Mouse (Mus musculus): ENCODE data around the gene Ski.

Gene Ski

DNA sequence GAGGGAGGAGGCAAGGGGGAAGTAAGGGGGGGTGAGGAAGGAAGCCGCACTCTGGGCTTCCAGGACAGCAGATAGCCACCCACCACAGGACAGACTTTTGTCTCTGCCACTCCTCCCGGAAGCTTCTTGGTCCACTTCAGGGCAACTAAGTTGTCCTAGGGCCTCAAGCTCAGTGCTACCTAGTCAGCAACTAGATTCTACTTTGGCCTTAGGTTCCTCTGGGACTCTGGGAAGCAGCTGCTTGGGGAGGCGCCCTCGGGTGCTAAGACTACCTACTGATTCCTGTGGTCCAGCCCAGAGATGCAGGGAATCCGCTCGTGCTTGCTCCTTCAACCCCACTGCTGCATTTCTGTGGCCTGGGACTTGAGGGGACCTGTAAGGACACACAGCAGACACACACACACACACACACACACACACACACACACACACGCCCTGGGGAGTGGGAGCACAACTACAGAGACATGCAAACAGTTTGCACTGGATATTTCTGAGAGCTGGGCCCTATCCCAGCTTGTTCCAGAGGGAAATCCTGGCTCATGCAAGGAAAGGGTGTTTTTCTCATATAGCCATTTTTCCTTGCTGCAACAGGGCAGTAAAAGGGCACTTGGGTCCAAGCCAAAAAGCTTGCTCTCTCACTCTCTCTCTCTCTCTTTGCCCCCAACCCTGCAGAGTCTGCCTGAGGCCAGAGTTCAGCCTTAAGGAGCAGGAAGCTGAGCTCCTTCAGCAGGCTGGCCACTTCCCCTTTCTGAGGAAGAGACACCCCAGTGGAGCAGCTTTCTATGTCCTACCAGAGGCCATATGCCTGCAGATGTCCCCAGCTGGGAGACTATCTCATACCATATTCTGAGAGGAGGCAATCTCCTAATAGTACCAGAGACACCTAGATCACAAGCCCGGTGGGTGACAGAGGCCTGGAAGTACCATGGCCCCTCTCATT is 12.2 kb upstream of the Ski start:
- no peak for DNase-seq

DNA sequence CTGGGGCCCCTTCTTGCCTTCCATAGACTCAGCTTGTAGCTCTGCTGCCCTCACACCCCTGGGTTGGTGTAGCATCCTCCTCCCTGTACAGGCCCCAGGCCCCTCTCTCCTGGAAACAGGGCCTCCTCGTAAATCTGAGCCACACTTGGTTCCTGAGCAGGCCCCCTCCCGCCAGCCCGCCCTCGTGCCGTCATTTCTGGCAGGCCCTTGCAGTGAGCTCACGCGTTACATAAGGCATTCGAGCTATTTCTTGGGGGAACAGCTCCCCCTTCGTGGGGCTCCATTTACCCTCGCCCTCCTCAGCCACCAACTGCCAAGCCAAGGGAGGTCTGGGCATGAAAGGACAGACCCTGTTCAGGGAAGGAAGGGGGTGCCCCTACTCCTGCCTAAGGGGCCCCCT is 11.5 kb upstream of the Ski start:
- peak; percentile 66 for DNase-seq

DNA sequence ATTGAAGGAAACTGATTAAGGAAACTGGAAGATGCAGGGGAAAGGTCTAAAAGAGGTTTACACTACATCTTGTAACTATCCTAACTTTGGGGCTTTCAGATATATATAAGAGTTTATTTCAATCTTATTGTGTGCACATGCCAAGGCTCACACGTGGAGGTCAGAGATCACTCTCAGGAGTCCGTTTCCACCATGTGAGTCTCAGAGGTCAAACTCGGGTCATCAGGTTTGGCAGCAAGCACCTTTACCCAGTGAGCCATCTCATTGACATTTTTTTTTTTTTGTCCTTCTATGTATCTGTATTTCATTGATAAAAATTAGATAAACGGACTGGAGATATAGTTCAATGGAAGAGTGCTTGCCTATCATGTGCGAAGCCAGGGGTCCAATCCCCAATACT is 6.1 kb upstream of the Ski start:
- DNase-seq, result no peak

DNA sequence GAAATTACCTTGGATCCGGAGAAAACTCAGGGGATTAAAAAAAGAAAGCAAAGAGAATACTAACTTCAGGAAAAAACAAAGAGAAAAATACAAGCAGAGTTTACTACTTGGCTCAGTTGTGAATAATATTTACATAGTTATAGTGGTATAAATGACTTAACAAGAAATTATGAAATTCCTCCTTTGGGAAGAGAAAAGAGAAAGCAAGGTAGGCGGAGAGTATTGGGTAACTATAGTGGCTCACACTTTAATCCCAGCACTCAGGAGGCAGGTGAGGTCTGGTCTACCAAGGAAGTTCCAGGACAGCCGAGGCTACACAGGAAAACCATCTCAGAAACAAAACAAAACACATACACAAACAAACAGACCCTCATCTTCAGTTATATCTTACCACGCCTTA is 5.6 kb upstream of the Ski start:
- no peak for DNase-seq

DNA sequence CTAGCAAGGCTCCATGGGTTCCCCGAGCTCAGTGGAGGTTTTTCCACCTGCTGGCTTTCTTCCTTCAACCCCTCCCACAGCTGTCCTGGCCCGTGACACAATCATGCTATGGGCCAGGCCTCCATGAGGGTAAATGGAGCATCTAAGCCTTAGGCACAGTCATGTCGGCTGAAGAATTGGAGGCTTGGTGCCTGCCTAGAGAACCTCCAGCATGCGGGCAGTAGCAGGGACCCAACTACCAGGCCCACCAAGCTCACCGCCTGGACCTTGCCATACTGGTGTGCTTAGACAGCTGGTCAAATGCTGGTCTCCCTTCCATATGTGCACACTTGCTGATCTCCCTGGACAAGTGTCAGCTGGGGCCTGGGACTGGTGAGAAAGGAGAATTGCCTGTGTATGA is 3.5 kb upstream of the Ski start:
- no peak for DNase-seq

DNA sequence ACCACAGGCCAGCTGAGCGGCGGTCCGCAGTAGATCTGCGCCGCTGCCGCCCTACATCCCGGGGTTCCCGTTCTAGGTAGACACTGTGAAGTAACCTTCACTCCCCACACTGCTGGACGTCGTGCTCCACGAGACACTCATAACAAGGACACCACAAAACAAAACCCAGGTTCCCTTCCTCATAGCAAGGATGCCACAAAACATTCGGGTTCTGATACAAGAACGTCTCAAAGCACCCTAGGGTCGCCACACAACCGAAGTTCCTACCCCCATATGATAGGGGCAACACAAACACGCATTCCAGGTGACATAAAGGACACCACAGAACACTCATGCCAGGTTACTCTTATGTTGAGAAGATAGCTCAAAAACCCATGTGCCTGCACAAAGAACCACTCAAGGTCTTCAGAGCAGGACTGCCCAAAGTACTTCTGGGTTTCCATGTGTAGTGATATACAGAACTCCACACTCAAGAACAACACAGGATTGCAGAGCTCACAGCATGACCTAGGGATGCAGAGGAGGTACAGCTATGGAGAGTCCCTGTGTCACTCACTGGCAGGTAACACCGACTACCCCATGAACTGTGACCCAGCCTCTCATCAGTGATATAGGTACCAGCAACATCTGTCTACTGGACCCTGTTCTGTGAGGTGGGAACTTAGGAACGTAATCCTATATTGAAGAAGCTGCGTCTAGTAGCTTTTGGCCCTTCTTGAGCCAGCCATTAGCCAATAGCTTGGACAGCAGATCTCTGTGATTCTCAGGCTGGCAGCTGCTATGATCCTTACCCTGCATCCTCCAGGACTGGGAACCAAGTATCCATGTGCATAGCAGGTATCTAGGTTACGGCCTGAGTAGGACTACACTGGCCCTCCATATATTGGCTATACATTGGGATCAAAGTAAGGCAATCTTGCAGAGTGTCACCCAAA is 1.5 kb upstream of the Ski start:
- no peak for DNase-seq

DNA sequence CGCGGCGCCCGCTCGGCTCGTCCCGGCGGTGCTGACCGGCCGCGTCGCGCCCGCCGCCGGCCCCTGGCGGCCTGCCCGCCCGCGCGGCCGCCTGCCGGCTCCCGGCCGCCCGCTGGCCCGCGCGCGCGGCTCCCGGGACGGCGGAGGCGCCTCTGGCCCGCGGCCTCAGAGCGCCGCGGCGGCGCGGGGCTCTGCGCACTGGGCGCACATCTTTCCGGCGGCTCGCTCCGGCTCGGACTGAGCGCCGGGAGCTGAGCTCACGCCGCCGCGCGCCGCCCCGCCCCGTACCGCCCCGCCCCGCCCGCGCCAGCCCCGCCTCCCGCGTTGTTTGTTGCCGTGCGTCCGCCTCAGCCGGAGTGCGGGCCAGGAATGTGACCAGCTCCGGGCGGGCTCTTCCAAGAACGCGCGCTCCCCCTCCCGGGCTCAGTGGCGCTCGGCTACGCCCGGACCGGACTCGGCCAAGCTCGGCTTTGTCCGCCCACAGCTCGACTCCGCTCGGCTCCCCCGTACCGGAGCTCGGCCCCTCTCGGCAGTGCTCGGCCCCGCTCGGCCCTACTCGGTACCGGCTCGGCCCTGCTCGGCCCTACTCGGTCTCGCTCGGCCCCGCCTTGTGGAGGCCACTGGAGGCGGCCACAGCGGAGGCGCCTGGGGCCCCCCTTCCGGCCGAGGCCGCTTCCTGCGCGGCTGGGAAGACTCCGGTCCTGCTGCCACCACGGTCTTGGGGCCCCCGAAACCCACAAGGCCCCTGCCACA is 625 bp upstream of the Ski start:
- peak; percentile 97 for DNase-seq

DNA sequence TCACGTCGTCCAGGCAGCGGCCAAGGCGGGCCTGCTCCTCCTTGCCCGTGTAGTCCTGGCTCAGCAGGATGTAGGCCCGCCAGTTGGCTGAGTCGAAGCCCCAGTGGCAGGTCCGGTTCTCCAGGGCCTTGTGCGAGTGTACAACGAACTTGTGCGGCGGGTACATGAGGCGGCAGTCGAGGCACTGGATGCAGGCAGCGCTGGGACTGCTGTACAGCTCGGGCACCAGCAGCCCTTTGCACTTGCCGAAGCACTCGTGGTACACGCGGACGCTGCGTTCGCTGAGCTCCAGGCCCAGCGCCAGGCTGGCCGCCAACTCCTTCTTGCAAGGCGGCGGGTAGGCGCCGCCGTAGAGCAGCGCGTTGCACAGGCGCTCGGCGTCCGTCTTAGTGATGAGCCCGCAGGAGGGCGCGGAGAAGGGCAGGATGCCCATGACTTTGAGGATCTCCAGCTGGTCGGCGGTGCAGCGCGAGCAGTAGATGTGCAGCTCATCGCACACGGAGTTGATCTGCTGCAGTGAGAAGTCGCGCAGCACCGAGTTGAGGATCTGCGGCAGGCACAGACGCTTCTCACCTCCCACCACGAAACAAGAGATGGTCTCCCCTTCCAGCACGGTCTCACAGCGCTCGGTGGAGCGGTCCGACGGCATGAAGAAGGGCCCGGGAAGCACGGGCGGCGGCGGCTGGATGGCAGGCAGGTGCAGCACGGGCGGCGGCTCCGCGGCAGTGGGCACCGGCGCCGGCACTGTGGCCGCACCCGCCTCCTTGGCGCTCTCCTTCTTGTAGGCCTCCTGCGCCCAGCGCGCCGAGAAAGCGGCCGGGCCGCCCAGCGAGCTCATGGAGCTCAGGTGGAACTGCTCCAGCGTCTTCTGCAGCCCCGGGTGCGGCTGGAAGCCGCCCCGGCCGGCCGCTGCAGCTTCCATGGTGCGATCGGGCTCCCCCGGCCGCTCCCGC is 517 bp downstream of the Ski start:
- DNase-seq, result peak; percentile 49

DNA sequence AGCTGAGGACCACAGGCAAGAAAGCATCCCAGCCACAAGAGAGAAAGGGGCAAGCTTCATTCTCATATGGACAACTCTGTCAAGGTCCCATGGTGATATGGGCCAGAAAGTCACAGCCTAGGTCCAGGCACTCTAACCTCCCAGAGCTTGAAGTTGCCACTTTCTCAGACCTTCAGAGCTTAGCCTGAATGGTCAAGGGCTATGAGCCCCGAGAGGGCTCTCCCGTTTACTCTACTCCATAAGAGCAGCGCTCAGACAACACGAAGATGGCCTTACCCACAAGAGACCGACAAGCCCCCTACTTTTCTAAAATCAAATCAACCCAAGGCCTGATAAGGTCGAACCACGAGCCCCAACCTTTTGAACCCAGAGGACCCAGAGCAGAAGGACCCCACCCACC is 1.3 kb downstream of the Ski start:
- DNase-seq, result no peak

DNA sequence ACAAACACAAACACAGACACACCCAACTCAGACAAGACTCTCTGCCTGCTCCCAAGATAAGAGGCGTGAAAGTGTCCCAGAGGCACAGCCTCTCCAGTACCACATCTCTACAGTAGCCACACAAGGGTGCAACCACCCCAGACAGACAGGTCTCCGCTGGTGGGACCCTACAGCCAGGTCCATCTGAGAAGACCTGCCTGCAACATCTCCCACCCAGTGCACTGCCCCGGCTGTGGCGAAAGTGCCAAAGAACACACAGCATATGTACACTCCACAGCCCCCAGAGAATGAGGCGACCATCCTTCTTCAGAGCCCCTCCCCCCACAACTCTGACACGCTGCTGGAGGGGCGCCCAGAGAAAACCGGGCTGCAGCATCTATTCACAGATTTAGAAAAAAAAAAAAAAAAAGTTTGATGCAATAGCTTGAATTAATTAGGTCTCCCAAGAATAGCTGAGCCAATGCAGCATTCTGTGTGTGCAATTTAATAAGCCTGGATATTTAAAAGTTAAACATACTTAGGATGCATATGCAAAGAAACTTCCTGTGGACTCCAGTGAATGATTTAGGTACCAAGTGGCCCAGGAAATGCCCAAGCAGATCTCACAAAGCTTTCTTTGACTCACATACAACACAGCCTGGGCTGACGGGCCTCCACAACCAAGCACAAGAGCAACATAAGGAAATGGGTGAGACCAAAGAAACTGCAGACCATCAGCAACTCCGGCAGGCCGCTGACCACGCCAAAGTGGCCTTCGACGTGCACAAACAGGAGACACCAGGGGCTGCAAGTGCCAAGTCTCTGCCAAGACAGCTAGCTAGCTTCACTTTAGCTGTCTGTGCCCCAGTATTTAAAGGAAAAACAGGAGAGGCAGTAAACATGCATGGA is 1.9 kb downstream of the Ski start:
- no peak for DNase-seq

DNA sequence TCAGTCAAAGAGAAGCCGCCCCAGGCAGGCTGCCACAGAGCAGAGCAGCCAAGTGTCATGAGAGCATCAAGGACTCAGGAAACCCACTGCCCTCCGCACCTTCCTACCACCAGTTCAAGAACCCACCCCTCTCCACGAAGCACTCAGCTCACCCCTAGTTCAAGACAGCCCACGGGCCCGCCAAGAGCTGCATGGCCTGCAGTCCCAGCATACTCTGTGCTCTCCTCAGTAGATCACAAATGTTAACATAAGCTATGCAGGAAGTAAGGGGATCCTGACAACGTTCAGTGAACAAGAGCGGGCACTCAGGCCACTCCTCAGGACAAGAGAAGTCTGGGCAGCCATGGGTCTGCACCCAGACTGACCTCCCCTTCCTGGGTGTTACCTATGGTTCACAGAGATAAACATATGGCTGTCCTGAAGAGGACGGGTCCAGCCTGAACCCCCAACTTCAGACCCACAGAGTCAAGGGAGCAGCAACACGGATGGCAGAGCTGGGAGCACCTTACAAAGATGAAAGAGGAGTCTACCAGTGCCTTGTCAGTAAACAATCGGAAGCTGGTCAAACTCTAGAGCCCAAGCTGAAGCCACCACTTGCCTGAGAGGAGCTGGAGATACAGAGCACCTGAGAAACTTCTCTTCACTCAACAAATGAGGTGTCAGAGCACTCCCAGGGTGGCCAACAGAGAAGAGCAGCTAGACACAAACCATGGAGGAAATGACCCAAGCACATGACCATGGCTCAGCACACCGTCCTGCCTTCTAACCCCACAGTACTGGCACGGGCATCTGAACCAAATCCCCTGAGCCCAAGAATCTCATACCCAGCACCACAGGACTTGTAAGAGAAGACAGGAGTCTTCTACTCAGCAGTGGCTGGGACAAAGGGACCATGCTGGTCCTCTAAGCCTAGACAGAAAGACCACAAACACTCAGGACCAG is 2.9 kb downstream of the Ski start:
- DNase-seq, result no peak

DNA sequence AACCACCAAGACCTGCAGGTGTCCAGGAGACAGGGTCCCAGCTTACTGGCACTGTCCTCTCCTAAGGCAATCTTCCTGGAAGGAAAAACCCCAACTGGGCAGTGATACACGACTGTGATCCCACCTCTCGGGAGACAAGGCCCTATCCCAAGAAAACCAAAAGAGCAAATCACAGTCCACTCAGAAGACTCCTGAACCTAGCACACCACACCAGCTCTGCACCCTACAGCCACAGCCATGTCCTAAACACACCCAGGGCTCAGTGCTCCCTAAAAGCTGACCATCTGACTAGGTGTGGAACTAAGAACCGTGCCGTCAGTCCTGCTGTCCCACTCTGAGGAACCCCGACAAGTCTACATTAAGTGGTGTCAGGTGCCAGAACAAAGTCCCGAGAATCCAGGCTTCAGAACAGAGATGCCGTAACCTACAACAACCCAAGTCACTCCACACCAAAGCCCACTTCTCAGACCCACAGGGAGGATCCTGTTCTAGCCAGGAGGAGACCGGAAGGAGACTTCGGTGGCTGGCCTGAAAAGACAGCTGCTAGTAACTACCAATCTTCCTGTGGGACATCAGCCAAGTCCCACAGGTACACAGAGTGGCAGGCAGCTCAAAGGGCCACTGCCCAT is 4.2 kb downstream of the Ski start:
- no peak for DNase-seq

DNA sequence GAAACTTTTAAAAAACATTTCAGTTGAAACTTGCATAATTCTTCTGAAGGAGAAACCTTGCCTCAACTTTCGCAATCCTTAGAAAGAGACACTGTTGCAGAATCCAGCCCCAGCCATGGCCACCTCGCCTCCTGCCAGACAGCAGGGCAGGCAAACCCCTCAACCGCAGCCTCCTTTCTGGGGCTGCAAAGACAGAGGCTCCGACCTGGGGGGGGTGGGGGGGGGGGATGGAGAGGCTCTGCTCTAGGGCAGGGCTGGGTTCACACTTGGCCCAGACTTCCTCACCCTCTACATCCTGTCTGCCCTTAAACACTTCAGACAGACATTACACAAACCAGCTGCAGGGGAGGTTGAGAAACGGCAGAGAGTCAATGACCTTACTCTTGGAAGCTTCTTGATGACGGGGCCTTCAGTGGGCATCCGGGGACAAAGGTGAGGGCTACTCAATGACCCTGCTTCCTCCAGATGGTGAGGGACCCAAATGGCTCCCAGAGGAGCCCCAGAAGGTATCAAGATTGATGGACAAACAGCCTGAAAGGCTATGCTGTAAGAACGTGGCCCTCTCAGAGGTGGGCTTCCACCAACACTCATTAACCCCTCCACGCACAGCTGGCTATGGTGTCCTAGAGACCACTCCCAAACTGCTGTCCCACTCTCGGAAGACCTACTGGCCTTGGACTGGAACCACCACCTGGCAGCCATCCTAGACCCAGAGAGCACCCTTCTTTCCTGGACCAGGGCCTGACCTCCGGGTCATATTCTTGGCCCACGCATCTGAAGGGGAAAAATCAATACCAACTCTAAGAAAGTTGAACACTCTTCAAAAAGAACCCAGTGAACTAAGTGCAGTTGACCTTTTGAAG is 4.9 kb downstream of the Ski start:
- peak; percentile 48 for DNase-seq

DNA sequence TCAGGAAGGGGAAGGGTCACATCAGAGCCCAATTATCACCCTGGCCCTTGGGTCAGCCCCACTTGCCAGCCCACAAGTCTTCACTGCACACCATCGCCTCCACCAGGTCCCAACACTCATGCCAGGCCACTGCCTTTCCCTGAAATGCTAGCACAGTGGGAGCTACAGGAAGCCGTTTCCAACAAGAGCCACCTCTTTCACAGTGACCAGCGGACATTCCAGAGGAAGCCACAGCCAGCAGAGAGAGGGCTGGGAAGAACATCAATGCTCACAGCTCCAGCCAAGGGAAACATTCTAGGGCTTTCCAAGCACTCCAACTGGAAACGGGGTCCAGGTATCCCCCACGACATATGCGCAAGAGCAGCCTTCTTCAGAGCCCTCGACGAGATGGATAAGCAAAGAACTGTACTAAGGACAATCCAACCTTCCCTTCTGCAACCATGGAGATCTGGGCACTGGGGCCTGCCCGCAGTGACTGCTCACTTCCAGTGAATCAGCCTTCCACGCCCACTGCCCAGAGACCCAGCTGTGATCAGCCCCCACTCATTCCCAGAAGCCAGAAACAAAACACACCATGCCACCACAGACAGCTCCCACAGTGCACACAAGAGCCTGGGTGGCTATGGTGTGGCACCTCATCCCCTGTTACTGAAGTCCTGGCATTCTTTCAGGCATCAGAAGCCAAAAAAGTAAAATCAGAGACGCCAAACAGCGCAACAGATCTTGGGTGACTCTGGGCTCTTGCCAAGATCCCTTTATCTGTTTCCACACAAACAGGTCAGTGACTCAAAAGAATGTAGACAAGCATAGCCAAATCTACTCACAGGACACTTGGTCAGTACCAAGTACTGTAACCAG is 6.4 kb downstream of the Ski start:
- DNase-seq, result no peak

DNA sequence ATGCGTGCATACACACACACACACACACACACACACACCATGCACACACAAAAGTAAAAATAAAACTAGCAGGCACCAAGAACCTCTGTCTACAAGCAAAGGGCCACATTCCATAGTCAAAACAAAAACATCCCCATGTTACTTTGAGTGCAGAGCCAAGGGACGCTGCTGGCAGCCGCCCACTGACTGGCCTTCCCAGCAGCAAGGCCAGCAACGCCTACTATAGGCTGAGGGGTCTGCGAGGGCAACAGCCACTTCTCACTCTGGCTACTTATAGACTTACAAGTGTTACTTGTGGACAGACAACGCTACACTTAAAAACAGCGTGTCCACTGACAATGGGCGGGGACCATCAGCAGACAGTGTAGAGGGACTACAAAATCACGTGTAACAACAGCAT is 7.2 kb downstream of the Ski start:
- no peak for DNase-seq

DNA sequence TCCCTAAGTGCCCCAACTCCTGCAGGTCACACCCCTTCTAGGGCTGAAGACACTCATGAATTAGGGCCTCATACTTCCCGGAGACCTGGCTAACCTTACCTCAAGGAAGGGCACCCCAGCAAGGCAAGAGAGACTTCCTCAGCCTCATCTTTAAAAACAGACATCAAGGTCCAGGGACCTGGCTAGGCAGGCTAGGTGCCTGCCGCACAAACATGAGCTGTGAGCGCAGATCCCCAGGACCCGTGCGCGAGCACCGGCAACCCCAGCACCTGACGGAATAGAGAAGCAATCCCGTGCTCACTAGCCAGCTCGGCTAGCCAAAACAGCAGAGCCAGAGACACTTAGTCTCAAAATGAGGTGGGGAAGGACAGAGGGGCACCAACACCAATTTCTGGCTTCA is 7.6 kb downstream of the Ski start:
- DNase-seq, result no peak

DNA sequence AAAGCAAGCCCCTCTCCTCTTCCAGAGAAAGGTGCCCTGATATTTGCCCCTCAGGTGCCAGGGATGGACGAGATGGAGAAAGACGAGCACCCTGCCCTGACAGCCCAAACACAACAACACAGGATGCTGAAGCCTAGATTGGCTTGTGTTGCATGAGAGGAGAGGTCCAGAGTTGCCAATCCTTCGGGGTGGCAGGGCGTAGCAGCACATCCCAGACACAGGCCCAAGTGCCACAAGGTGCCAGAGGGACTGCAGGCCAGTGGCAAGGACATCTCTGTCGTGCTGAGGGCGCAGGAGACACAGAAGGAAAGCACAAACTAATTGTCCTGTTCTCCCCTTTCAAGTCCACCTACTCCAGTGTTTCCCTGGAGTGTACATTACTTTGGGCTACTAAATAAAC is 8.2 kb downstream of the Ski start:
- no peak for DNase-seq

Measured in liver (tissue).